Mouse (Mus musculus) CH12.LX (cell line): ENCODE results near the gene 9330182L06Rik. TPM values are rescaled to one million over a fixed set of nuclear protein-coding genes. Genes with fewer than 3 reads are reported as not detected.

Experiments used
- DNase-seq: peaks from one replicate; pipeline ENCODE4 v3.0.0-alpha.2; 2013; ENCODE audit errors: extremely low read depth
- H3K27ac ChIP-seq: 2 replicates; pipeline ENCODE4 v1.5.1; 2012; ENCODE audit warnings: low read depth, mild to moderate bottlenecking, control low read depth, moderate library complexity; ENCODE audit not compliant: insufficient read depth
- H3K27me3 ChIP-seq: replicated peaks from 2 replicates; pipeline ENCODE3; 2012; ENCODE audit warnings: inconsistent platforms
- H3K36me3 ChIP-seq, 2 experiments: replicated peaks in 1 of 2; 2 replicates each; pipeline versions ENCODE3 to v1.6.1; 2012; ENCODE audit warnings: inconsistent platforms in 1 of 2, low read length in 1 of 2, mild to moderate bottlenecking in 1 of 2, mixed read lengths in 1 of 2, moderate library complexity in 1 of 2; ENCODE audit not compliant: control insufficient read depth in 1 of 2, insufficient read depth in 1 of 2
- H3K4me1 ChIP-seq, 2 experiments: 2 replicates each; pipeline ENCODE4 v1.6.1; 2012; ENCODE audit warnings: inconsistent platforms in 1 of 2, moderate library complexity in 1 of 2; ENCODE audit not compliant: insufficient read depth in 2 of 2, control insufficient read depth in 1 of 2
- H3K4me2 ChIP-seq: 2 replicates; pipeline ENCODE4 v1.6.1; 2012; ENCODE audit warnings: low read depth, mild to moderate bottlenecking, control low read depth; ENCODE audit not compliant: poor library complexity, insufficient read depth, severe bottlenecking
- H3K4me3 ChIP-seq, 3 experiments: fragments of 150-350 bp in 1 of 3; sonication (generic) in 1 of 3; replicated peaks in 1 of 3; 2 replicates each; pipeline versions ENCODE3 to v1.5.1; 2011 to 2012; ENCODE audit warnings: low read depth in 2 of 3, low read length in 2 of 3, mild to moderate bottlenecking in 2 of 3, moderate library complexity in 2 of 3, control low read depth in 1 of 3, improper control_type of control experiment in 1 of 3, inconsistent platforms in 1 of 3, mixed read lengths in 1 of 3; ENCODE audit not compliant: poor library complexity in 1 of 3
- H3K79me2 ChIP-seq: replicated peaks from 2 replicates; pipeline ENCODE4 v1.6.1; 2012; ENCODE audit warnings: mild to moderate bottlenecking, moderate library complexity; ENCODE audit not compliant: control insufficient read depth, poor library complexity, insufficient read depth, severe bottlenecking; ENCODE audit errors: extremely low read depth
- H3K9ac ChIP-seq: 2 replicates; pipeline ENCODE4 v1.6.1; 2012; ENCODE audit warnings: low read depth, mild to moderate bottlenecking, control low read depth, moderate library complexity; ENCODE audit not compliant: insufficient read depth
- H3K9me3 ChIP-seq: replicated peaks from 2 replicates; pipeline ENCODE3; 2012; ENCODE audit warnings: low read length, inconsistent platforms, mixed read lengths
- CTCF ChIP-seq, 2 experiments: IDR thresholded peaks in 1 of 2; conservative IDR thresholded peaks in 1 of 2; 2 replicates each; pipeline ENCODE4 v1.5.1; 2011 to 2012; ENCODE audit warnings: low read depth in 2 of 2, low read length in 2 of 2, improper control_type of control experiment in 1 of 2, inconsistent platforms in 1 of 2, mild to moderate bottlenecking in 1 of 2, moderate library complexity in 1 of 2
- ELF1 ChIP-seq: IDR thresholded peaks from 2 replicates; pipeline ENCODE4 v1.6.1; 2014; ENCODE audit warnings: low read depth, mild to moderate bottlenecking, inconsistent platforms, low read length, improper control_type of control experiment
- JUN ChIP-seq: IDR thresholded peaks from 2 replicates; pipeline ENCODE4 v1.6.1; 2011; ENCODE audit warnings: low read depth, mild to moderate bottlenecking, low read length, improper control_type of control experiment, moderate library complexity; ENCODE audit not compliant: insufficient read depth
- JUND ChIP-seq: conservative IDR thresholded peaks from 2 replicates; pipeline ENCODE4 v1.6.1; 2011; ENCODE audit warnings: low read depth, low read length, improper control_type of control experiment
- MEF2A ChIP-seq: IDR thresholded peaks from 2 replicates; pipeline ENCODE4 v1.6.1; 2014; ENCODE audit warnings: low read depth, mild to moderate bottlenecking, inconsistent platforms, low read length, improper control_type of control experiment, borderline replicate concordance
- MXI1 ChIP-seq: IDR thresholded peaks from 2 replicates; pipeline ENCODE4 v1.6.1; 2011; ENCODE audit warnings: mild to moderate bottlenecking, low read depth, low read length, improper control_type of control experiment
- POLR2A ChIP-seq: IDR thresholded peaks from 2 replicates; pipeline ENCODE4 v1.6.1; 2011; ENCODE audit warnings: low read depth, mild to moderate bottlenecking, improper control_type of control experiment, low read length
- POLR2AphosphoS2 ChIP-seq: IDR thresholded peaks from 2 replicates; pipeline ENCODE4 v1.6.1; 2011; ENCODE audit warnings: low read depth, low read length, improper control_type of control experiment
- RAD21 ChIP-seq: IDR thresholded peaks from 2 replicates; pipeline ENCODE4 v1.6.1; 2011; ENCODE audit warnings: low read depth, mild to moderate bottlenecking, low read length, improper control_type of control experiment, moderate library complexity
- SMC3 ChIP-seq: IDR thresholded peaks from 2 replicates; pipeline ENCODE4 v1.6.1; 2011; ENCODE audit warnings: low read depth, low read length, improper control_type of control experiment
- TBP ChIP-seq: conservative IDR thresholded peaks from 2 replicates; pipeline ENCODE4 v1.6.1; 2011; ENCODE audit warnings: low read depth, low read length, improper control_type of control experiment
- TCF12 ChIP-seq: IDR thresholded peaks from 2 replicates; pipeline ENCODE4 v1.6.1; 2014; ENCODE audit warnings: low read depth, mild to moderate bottlenecking, inconsistent platforms, low read length, improper control_type of control experiment
- UBTF ChIP-seq: IDR thresholded peaks from 2 replicates; pipeline ENCODE4 v1.6.1; 2012; ENCODE audit warnings: low read depth, mild to moderate bottlenecking, inconsistent platforms, low read length, improper control_type of control experiment, moderate library complexity
- USF1 ChIP-seq: IDR thresholded peaks from 2 replicates; pipeline ENCODE4 v1.6.1; 2014; ENCODE audit warnings: low read depth, mild to moderate bottlenecking, inconsistent platforms, low read length, improper control_type of control experiment
- ZC3H11A ChIP-seq: IDR thresholded peaks from 2 replicates; pipeline ENCODE4 v1.6.1; 2012; ENCODE audit warnings: low read depth, mild to moderate bottlenecking, inconsistent platforms, low read length, improper control_type of control experiment
- dilution Hi-C: fragments of 300-500 bp; cut with MboI; formaldehyde crosslinking; loops from 2 replicates; pipeline ENCODE4 v1.14.3; 2020; ENCODE audit warnings: low sequenced_read_pairs; ENCODE audit not compliant: extremely low pct_unique_long_range_greater_than_20kb, extremely low pct_ligation_motif_present
- in situ Hi-C: fragments of 300-500 bp; cut with MboI; formaldehyde crosslinking; loops from 3 replicates; pipeline ENCODE4 v1.14.3; 2019; ENCODE audit warnings: low sequenced_read_pairs, low pct_ligation_motif_present, low pct_unique_long_range_greater_than_20kb, mixed read lengths
- polyA plus RNA-seq: library from polyadenylated mRNA; unstranded; fragments of >175 nt; gene quantifications from 2 replicates; pipeline ENCODE4 v1.2.1, GENCODE M21; 2012; ENCODE audit warnings: low read depth; ENCODE audit not compliant: insufficient read length
- total RNA-seq, 2 experiments: library from RNA; depleted of rRNA; stranded (reverse); fragments of 300-350 nt in 1 of 2; fragments of >200 nt in 1 of 2; gene quantifications; 2 replicates each; pipeline ENCODE4 v1.2.3; 2012 to 2014

Gene 9330182L06Rik
- total and polyA plus RNA-seq, 3 experiments = not detected

DNA sequence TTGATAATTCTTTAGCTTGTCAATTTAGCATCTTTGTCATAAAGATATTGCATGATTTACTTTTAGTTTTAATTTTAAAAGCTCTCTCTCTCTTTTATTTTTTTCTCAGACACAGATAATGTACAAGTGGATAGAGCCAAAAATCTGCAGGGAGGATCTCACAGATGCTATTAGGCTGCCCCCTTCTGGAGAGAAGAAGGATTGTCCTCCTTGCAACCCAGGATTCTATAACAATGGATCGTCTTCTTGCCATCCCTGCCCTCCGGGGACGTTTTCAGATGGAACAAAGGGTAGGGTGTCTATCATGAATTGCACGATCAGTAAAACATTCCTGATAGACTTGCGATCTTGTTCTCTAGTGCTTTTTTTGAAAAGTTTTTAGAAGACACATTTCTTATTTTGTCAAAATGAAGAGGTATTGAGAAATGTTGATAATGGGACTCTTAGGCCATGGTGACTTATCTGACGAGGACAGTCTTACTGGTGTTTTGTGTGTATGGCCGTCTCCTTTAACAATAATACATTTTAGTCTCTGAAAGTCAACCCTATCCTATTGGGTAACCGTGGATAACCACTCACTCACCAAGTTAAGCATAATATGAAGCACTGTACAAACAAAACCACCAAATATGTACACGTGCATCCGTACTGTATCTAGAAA, 161.8 kb downstream of the 9330182L06Rik start:
- H3K4me3 ChIP-seq = no peak overlapping the region
- peak overlapping the region; percentile 29; the same call in 1 of the 2 replicates for H3K4me2 ChIP-seq
- in situ Hi-C loops = loop anchor here (10.0 kb wide), 1 partner anchor 263 kb away; the partner anchor contains the start of gene Dmtf1
- peaks cover 0 to 3% of the 10 kb centered on the region in 2 experiments; a peak in 1 of 4 replicates for H3K4me1 ChIP-seq
- DNase-seq = peak; percentile 59
- no peak overlapping the region for H3K9ac ChIP-seq
- no peaks in the 10 kb centered on the region for H3K9me3 ChIP-seq
- H3K27me3 ChIP-seq = no peaks in the 10 kb centered on the region
- H3K27ac ChIP-seq = no peak overlapping the region
- H3K79me2 ChIP-seq = no peaks in the 10 kb centered on the region
- dilution Hi-C loops = no loop called here
- no peaks in the 10 kb centered on the region for H3K36me3 ChIP-seq
- TF ChIP-seq POLR2A (no peak), RAD21 (peak; percentile 87), JUND (no peak), MXI1 (no peak), CTCF (conservative IDR thresholded peaks at IDR 0.05 in 1 of 2, IDR thresholded peaks at IDR 0.05 in 1 of 2; ENCODE audit: low read depth in 2 of 2, low read length in 2 of 2) (peak; percentile 53 to 85), SMC3 (peak; percentile 69), ZC3H11A (peak; percentile 30; the same call in 1 of the 2 replicates)

GRCm38 (mm10) chr5:9428728-9429127, 162.8 kb downstream of the 9330182L06Rik start:
- Histone ChIP-seq H3K79me2 (no peaks in the 10 kb centered on the region), H3K27me3 (no peaks in the 10 kb centered on the region), H3K4me3 (no peak overlapping the region)
- DNase-seq = no peak
- TF ChIP-seq UBTF (no peak), JUND (no peak), JUN (no peak), TBP (no peak), USF1 (no peak), MEF2A (no peak), SMC3 (no peak), ELF1 (no peak), POLR2AphosphoS2 (no peak), TCF12 (no peak)
- TF ChIP-seq, all 38 proteins: peak for 0
- Histone ChIP-seq H3K9me3 (no peaks in the 10 kb centered on the region), H3K27ac (no peak overlapping the region), H3K4me2 (no peak overlapping the region), H3K36me3 (no peaks in the 10 kb centered on the region), H3K4me1 (peaks cover 0 to 3% of the 10 kb centered on the region in 2 experiments; a peak in 1 of 4 replicates), H3K9ac (no peak overlapping the region)
- in situ Hi-C loops (loop anchor here (10.0 kb wide), 1 partner anchor 264 kb away; the partner anchor contains the start of gene Dmtf1), dilution Hi-C loops (no loop called here)
